Mouse (Mus musculus): ENCODE measurements around the gene Otoa.

GRCm38 (mm10) chr7:121171888-121172287 lies 90.4 kb downstream of the Otoa start:
- TF ChIP-seq CTCF (IDR thresholded peaks at IDR 0.05; ENCODE audit: borderline replicate concordance, insufficient read depth, low read depth, low read length) = no peak
- no peak for TF ChIP-seq POLR2A (IDR thresholded peaks at IDR 0.05; ENCODE audit: borderline replicate concordance, insufficient read depth, low read length)

All from cerebellum, adult 2 months (tissue).